Mouse (Mus musculus) inflammation-experienced regulatory T-cells, adult 6 months (primary cell): ENCODE measurements around the gene Tnnt3. TPM values are rescaled to one million over a fixed set of nuclear protein-coding genes. Genes with fewer than 3 reads are reported as not detected.

Experiments used
- polyA plus RNA-seq, 3 experiments: library from polyadenylated mRNA; unstranded; fragments of 100-300 nt; shearing (Covaris generic); gene quantifications; one replicate each; pipeline ENCODE4 v1.2.1; 2017

The Tnnt3 gene
- polyA plus RNA-seq, 3 experiments from 2014 or later: 2.5 to 3.8 (median 2.8) TPM

Other genes with a start within 250 kb of the Tnnt3 start
- not detected for gene Gm2431, start 240.5 kb upstream of the Tnnt3 start, polyA plus RNA-seq
- gene Gm4559, start 224.5 kb upstream of the Tnnt3 start, polyA plus RNA-seq: not detected
- not detected for gene Krtap5-1, start 201.7 kb upstream of the Tnnt3 start, polyA plus RNA-seq
- not detected for gene Krtap5-4, start 195.3 kb upstream of the Tnnt3 start, polyA plus RNA-seq
- gene Ifitm10, start 125.1 kb upstream of the Tnnt3 start, polyA plus RNA-seq: 1 to 10 TPM; 1.6 to 4.5 (median 1.9) TPM
- 1 to 10 TPM in 1 of 3 experiments, under 1 TPM in 1, not detected in 1; 0.63 to 1.9 TPM for gene Gm49369, start 116.2 kb upstream of the Tnnt3 start, polyA plus RNA-seq
- gene Ctsd, start 110.8 kb upstream of the Tnnt3 start, polyA plus RNA-seq: 100 to 1,000 TPM; 259 to 561 (median 285) TPM
- gene Syt8, start 64.0 kb upstream of the Tnnt3 start, polyA plus RNA-seq: not detected
- not detected for gene Tnni2, start 57.0 kb upstream of the Tnnt3 start, polyA plus RNA-seq
- 1,000 to 10,000 TPM; 1,183 to 1,943 (median 1,210) TPM for gene Lsp1, start 38.0 kb upstream of the Tnnt3 start, polyA plus RNA-seq
- 10 to 100 TPM in 1 of 3 experiments, 1 to 10 TPM in 1, under 1 TPM in 1; 0.26 to 24.2 (median 3.2) TPM for gene Mrpl23, start 33.9 kb downstream of the Tnnt3 start, polyA plus RNA-seq
- under 1 TPM in 2 of 3 experiments, not detected in 1; 0.19 to 0.26 TPM for gene Igf2, start 168.0 kb downstream of the Tnnt3 start, polyA plus RNA-seq
- gene Gm49394, start 171.1 kb downstream of the Tnnt3 start, polyA plus RNA-seq: not detected
- gene Ins2, start 244.5 kb downstream of the Tnnt3 start, polyA plus RNA-seq: under 1 TPM in 1 of 3 experiments, not detected in 2; 0.62 TPM